Comparison of ENCODE assay signal across 13 mouse cellular contexts in the genomic region with DNA sequence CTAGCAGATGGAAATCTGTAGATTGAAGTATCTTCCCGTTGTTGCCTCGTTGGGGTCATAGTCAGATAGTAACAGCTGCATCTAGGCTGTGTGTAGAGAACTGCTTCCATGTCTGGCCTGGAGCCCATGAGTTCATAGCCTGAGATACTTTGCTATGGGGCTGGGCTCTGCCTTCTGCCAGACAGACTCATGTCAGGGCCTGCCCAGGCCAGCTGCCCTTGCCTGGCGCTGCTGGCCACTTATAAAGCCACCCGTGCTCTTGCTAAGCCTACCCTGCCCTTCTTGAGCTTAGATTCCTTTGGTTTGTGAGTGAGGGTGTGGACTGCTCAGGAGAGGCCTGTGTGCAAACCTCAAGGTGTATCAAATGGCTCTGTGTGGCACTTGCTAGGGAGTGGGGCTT.
DNase-seq lines count a peak whose midpoint lies in the region; ATAC-seq lines count a peak whose summit lies in the region.
"Had no signal": no experiment of that assay in that cellular context is flagged by ENCODE, and none has a peak within 500 bp of the region (broad histone marks: within the 10 kb centered on the region; RNA-seq: fewer than 3 reads in every experiment).

No protein-coding gene starts in this region.

- 83% methylated on average over 4 of the region's 4 CpGs for WGBS in kidney, embryonic 15.5 days
- WGBS in limb, embryonic 10.5 days, result 91% methylated on average over 4 of the region's 4 CpGs

- no peak overlapping the region for H3K9ac ChIP-seq in kidney, embryonic 15.5 days
- H3K9ac ChIP-seq: liver, embryonic 12.5 days had no signal

- ATAC-seq in kidney, embryonic 15.5 days (replicated peaks; ENCODE audit: low FRiP score), result no peak
- ATAC-seq: inflammation-experienced regulatory T-cells, adult 6 months; liver, embryonic 12.5 days; Patski had no signal

- no peak for DNase-seq in kidney, adult 18-20 months
- peak; percentile 41 for DNase-seq in gastrocnemius, postnatal 10 days
- no peak for DNase-seq in limb, embryonic 10.5 days (ENCODE audit: low spot score)
- peak; percentile 80 for DNase-seq in lung, postnatal 36 days
- no peak for DNase-seq in retina, embryonic 14.5 days (ENCODE audit: low spot score)
- DNase-seq in ovary, postnatal 14 days (ENCODE audit: low spot score), result no peak
- DNase-seq: thymus, postnatal 36 days had no signal

- H3K9me3 ChIP-seq in kidney, embryonic 15.5 days (replicated peaks), result no peaks in the 10 kb centered on the region
- H3K9me3 ChIP-seq in limb, embryonic 10.5 days (replicated peaks), result no peaks in the 10 kb centered on the region
- H3K9me3 ChIP-seq: liver, embryonic 12.5 days had no signal

- H3K4me2 ChIP-seq in kidney, embryonic 15.5 days, result no peak overlapping the region
- H3K4me2 ChIP-seq: liver, embryonic 12.5 days had no signal

- peaks cover 20% of the 10 kb centered on the region for H3K4me1 ChIP-seq in kidney, embryonic 15.5 days
- H3K4me1 ChIP-seq in limb, embryonic 10.5 days, result peaks cover 34% of the 10 kb centered on the region

- no peak overlapping the region for H3K4me3 ChIP-seq in kidney, embryonic 15.5 days (replicated peaks)
- H3K4me3 ChIP-seq in limb, embryonic 10.5 days, result no peak overlapping the region
- H3K4me3 ChIP-seq: erythroblast, embryonic 14.5 days; liver, embryonic 12.5 days had no signal

- H3K27ac ChIP-seq in kidney, embryonic 15.5 days, result peak overlapping the region; percentile 64; the same call in 1 of the 2 replicates
- peak overlapping the region; percentile 55; the same call in 1 of the 2 replicates for H3K27ac ChIP-seq in limb, embryonic 10.5 days
- H3K27ac ChIP-seq: liver, embryonic 12.5 days had no signal

- no peaks in the 10 kb centered on the region for H3K27me3 ChIP-seq in kidney, embryonic 15.5 days
- no peaks in the 10 kb centered on the region for H3K27me3 ChIP-seq in limb, embryonic 10.5 days (ENCODE audit: low read depth, poor library complexity, severe bottlenecking)
- H3K27me3 ChIP-seq: CH12.LX; liver, embryonic 12.5 days; Patski had no signal

- peaks cover 38% of the 10 kb centered on the region; the same call in 1 of the 2 replicates for H3K36me3 ChIP-seq in kidney, embryonic 15.5 days
- peaks cover 15% of the 10 kb centered on the region for H3K36me3 ChIP-seq in limb, embryonic 10.5 days
- H3K36me3 ChIP-seq: liver, embryonic 12.5 days had no signal

Comparison
In these comparisons a context has a peak if more than half of its experiments do, and no peak if none do; other contexts are left out.
1. DNase-seq: peak in gastrocnemius, postnatal 10 days (single experiment) and lung, postnatal 36 days (single experiment); none in kidney, adult 18-20 months (single experiment), limb, embryonic 10.5 days (single experiment), retina, embryonic 14.5 days (single experiment) and ovary, postnatal 14 days (single experiment).